Mouse (Mus musculus): Measurements from ENCODE around the gene Ccdc74a.

The Ccdc74a gene

DNA sequence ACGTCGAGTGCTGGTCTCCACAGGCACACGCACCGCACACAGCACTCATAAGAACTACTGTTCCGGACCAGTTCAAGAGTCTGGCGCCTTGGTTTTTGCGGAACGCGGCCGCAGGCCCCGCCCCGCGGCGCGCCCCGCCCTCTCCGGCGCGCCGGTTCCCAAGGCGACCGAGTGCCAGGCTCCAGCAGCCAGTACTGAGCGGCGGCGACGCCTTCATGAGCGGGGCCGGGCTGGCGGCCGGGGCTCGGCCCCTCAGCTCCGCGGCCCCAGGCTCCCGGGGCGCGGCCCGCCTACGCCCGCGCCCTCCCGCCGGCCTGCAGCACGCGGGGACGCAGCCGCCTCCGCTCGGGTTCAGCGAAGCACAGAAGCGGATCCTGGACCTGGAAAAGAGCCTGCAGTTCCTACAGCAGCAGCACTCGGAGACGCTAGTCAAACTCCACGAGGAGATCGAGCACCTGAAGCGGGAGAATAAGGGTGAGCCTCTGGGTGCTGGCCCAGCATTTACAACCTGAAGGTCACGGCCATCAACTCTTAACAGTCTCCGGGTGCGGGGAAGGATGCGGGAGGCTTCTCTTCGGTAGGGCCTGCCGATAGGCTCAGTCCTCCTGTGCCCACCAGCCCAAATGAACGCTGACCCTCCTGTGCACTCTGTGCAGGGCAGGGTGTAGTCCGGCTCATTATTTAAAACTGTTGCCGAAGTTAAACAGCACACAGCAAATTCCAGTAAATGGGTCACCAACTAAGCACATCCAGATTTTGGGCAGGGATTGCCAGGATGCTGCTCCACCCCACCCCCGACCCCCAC is at the start of gene Ccdc74a:
Gene Ccdc74a (plus strand): TSS at position 161 of the 805 bp plus-strand sequence.
- DNase-seq: peak; percentile 86 to 90

DNA sequence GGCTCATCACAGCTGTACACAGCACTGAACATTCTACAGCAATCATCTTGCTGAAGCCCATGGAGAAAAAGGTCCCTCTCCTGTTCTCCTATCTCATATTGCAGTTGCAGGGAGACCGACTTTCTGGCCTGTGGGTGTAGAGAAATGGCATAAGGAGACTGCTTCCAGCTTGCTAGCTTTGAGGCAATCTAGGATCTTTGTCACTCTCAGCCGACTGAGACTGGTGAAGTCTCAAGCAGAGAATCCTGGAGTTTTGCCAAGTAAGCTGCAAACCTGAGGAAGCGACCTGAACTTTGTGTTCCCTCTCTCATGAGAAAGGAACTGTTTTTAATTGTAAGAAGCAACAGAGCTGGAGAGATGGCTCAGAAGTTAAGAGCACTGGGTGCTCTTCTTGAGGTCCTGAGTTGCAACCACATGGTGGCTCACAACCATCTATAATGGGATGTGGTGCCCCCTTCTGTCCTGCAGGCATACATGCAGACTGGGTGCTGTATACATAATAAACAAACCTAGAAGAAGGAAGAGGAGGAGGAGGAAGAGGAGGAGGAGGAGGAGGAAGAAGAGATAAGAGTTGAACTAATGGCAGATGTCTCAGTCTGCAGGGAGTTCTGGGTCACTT is 45.2 kb upstream of the Ccdc74a start:
- peak; percentile 9 to 18 for DNase-seq

DNA sequence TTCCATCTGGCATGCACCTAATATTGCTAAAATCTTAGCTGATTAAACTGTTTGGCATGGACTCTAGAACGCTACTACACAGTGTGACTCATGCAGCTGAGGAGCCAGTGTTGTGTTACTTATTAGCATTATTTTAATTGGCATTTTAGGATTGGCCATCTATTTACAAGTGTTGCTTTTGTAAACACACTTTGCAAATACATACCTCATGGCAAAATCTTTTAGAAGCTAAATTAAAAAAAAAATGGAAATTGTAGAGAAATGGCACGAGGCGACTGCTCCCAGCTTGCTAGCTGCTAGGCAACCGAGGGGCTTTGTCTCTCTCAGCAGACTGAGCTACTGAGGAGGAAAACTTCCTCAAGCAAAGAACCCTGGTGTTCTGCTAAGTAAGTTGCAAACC is 41.3 kb upstream of the Ccdc74a start:
- DNase-seq: no peak

DNA sequence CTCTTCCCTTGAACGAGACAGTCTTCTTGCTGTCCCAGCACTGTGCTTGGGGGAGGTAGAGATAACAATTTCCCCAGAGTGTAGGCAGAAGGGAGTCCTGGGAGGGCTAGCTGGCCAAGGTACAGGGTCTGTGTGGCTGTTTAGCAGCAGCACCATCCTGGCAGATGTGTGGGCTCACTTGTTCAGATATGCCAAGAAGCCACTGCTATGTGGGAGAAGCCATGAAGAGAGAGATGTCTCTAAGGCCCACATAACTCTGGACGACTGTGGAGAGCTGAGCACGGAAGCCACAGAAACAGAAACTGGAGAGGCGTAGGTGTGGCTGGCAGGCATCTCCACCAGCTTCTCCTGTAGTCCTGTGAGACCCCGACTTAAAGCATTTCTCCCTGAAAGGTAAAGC is 40.6 kb upstream of the Ccdc74a start:
- DNase-seq: no peak

DNA sequence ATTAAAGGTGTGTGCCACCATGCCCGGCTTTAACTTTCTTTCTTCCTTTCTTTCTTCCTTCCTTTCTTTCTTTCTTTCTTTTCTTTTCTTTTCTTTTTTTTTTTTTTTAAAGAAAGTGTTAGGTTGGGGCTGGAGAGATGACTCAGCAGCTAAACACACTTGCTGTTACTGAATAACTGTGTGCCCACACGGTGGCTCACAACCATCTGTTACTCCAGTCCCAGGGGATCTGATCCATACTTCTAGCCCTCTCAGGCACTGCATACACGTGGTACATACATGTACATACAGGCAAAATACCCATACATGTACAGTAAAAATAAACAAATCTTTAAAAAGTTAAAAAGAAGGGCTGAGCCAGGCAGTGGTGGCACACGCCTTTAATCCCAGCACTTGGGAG is 34.9 kb upstream of the Ccdc74a start:
- no peak for DNase-seq

DNA sequence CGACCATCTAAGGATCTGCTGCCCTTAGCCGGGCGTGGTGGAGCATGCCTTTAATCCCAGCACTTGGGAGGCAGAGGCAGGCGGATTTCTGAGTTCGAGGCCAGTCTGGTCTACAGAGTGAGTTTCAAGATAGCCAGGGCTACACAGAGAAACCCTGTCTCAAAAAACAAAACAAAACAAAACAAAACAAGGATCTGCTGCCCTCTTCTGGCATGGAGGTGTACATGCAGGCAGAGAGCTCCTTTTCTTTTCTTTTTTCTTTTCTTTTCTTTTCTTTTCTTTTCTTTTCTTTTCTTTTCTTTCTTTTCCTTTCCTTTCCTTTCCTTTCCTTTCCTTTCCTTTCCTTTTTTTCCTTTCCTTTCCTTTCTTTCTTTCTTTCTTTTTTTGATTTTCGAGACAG is 31.5 kb upstream of the Ccdc74a start:
- DNase-seq: peak; percentile 25 to 43

DNA sequence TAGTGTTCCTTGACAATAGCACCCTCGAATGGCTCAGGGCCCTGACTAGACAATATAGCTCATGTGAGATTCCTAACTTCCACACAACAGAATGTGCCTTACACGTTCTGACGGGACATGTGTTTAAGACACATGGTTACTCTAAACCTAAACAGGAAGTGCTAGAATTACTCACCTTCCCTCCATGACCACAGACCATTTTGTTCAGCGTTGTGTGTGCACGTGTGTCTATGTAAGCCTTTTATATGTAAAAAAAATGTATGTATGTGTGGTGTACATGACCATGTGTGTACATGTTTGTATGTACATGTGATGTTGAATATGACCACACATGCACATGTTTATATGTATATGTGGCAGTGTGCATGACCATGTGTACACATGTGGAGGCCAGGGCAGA is 30.1 kb upstream of the Ccdc74a start:
- no peak for DNase-seq

GRCm38 (mm10) chr16:17617922-17618565 is 28.2 kb upstream of the Ccdc74a start:
- DNase-seq: peak; percentile 77

DNA sequence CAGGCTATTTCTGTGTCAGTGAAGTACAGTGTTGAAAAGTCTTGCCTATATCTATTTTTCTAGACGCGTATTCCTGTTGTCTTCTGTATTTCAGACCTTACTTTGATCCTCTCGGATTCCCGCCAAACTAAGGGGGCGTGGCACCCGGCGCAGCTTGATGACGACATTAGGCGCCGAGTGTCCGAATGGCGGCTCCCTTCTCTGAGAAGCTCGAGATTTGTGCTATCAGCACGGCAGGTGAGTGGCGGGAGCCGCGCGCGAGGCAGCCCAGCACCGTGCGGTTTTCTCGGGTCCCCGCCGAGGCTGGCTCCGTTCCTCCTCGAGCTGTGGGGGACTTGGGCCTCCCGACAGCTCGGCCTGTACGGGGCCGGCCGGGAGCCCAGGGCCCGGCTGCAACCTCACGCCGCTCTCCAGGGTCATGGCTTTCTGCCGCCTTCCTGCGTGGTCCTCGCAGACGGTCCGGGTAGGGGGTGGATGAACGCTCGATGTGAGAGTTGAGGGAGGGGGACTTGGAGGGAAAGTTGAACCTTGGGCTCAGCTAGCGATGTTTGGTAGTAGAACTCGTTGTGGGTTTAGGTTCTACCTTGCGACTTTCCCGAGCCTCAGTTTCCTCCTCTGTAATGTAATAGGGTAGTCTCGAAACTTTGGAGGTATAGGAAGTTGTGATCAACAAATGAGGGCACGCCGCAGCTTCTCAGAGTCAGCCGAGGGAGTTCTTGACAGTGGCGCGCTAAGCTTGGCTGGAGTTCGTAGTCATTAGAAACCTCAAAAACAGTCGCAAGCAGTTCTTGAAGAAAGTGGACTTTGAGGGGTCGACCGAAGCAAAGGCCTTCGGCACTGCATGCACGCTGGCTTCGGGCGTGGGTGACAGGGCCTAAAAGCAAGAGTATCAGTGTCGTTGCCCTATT is 26.8 kb upstream of the Ccdc74a start, which contains the start of gene Smpd4:
Gene Smpd4 (plus strand): TSS at position 157 of the 908 bp plus-strand sequence.
- DNase-seq: peak; percentile 96 to 98

DNA sequence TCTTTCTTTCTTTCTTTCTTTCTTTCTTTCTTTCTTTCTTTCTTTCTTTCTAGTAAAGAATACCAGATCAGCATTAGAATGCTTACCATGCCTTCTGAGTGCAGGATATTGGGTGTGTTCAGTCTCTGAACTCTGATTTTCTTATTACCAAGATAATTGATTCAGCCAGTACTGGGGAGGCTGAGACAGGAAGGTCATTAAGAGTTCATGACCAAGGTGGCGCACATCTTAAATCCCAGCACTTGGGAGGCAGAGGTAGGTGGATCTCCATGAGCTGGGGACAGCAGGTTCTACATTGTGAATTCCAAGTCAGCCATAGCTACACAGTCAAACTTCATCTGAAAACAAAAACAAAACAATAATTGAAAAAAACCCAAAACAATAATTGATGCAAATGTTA is 24.3 kb upstream of the Ccdc74a start:
- DNase-seq: no peak

GRCm38 (mm10) chr16:17625488-17626268 is 20.6 kb upstream of the Ccdc74a start:
- peak; percentile 37 to 50 for DNase-seq

DNA sequence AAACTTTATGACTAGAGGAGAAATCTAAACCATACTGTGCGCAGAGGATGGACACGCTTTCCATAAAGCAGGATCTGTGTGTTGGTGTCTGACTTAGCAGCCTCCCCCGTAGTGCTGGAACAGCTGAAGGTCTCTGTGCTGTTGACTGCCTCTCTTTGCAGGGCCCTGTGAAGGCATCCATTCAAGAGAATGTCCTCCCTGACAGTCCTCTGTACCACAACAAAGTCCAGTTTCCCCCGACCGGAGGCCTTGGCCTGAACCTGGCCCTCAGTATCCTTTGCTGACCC is 20.1 kb upstream of the Ccdc74a start:
- no peak for DNase-seq

GRCm38 (mm10) chr16:17632580-17632979 is 13.7 kb upstream of the Ccdc74a start:
- no peak for DNase-seq

GRCm38 (mm10) chr16:17633481-17634181 is 12.6 kb upstream of the Ccdc74a start:
- DNase-seq: peak; percentile 39 to 43

- no peak for DNase-seq
Measured at GRCm38 (mm10) chr16:17636904-17637303, 9.4 kb upstream of the Ccdc74a start.

GRCm38 (mm10) chr16:17637610-17638009 is 8.7 kb upstream of the Ccdc74a start:
- no peak for DNase-seq

- no peak for DNase-seq
Measured at GRCm38 (mm10) chr16:17638036-17638628, 8.1 kb upstream of the Ccdc74a start.

DNA sequence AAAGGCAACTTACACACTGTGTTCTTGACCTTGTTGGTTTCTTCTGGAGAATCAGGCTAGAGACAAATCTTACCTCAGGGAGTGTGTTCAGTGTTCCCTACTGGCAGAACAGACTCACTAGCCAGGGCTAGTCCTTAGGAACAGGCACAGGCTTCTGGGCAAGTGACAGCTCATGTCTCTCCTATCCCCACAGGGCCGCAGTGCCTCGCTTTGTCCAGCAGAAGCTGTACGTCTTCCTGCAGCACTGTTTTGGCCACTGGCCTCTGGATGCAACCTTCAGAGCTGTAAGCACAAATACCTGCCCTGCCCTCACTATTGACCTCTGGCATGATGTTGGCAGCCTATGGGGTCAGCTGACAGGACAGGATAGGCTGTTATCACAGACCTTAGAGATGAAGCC is 7.2 kb upstream of the Ccdc74a start:
- DNase-seq: no peak

- DNase-seq: no peak
Measured at GRCm38 (mm10) chr16:17639951-17640350, 6.3 kb upstream of the Ccdc74a start.

GRCm38 (mm10) chr16:17640706-17641105 is 5.6 kb upstream of the Ccdc74a start:
- DNase-seq: peak; percentile 24 to 30

- DNase-seq: peak in 1 of 2 experiments; percentile 44
Measured at GRCm38 (mm10) chr16:17641301-17641700, 5.0 kb upstream of the Ccdc74a start.
